Mouse (Mus musculus): ENCODE measurements around the gene Dbndd2. TPM values are rescaled to one million over a fixed set of nuclear protein-coding genes. Genes with fewer than 3 reads are reported as not detected.
A peak's percentile ranks its signal among the peaks of the same experiment; 100 is the strongest.

The Dbndd2 gene
- total RNA-seq, 2 experiments from 2014 or later, result 22.8 to 24.5 TPM

- peak; percentile 58 for DNase-seq (ENCODE audit: low spot score)
These were observed 45.3 kb downstream of the Dbndd2 start for GRCm38 (mm10) chr2:164531169-164531568.

GRCm38 (mm10) chr2:164534315-164534714 lies 48.4 kb downstream of the Dbndd2 start:
- no peak for DNase-seq (ENCODE audit: low spot score)

- no peak for DNase-seq (ENCODE audit: low spot score)
These were observed 51.1 kb downstream of the Dbndd2 start for GRCm38 (mm10) chr2:164537003-164537402.

GRCm38 (mm10) chr2:164540652-164541427 lies 54.9 kb downstream of the Dbndd2 start:
- no peak for DNase-seq (ENCODE audit: low spot score)

GRCm38 (mm10) chr2:164542132-164542531 lies 56.2 kb downstream of the Dbndd2 start:
- no peak for DNase-seq (ENCODE audit: low spot score)

- no peak for DNase-seq (ENCODE audit: low spot score)
These were observed 56.7 kb downstream of the Dbndd2 start for GRCm38 (mm10) chr2:164542598-164542997.

Other genes with a start within 250 kb of the Dbndd2 start
- not detected for gene Svs2, start 247.6 kb upstream of the Dbndd2 start, total RNA-seq (2021)
- gene Svs3b, start 229.5 kb upstream of the Dbndd2 start, total RNA-seq (2021), result not detected
- not detected for gene Svs4, start 207.6 kb upstream of the Dbndd2 start, total RNA-seq (2021)
- not detected for gene Svs3a, start 196.8 kb upstream of the Dbndd2 start, total RNA-seq (2021)
- not detected for gene Svs6, start 169.4 kb upstream of the Dbndd2 start, total RNA-seq (2021)
- gene Svs5, start 153.4 kb upstream of the Dbndd2 start, total RNA-seq (2021), result not detected
- under 1 TPM in 1 of 2 experiments, not detected in 1; 0.73 TPM for gene Slpi, start 97.0 kb upstream of the Dbndd2 start, total RNA-seq (2021)
- not detected for gene Rbpjl, start 83.0 kb upstream of the Dbndd2 start, total RNA-seq (2021)
- gene Matn4, start 80.9 kb upstream of the Dbndd2 start, total RNA-seq (2021), result under 1 TPM; 0.59 to 0.78 TPM
- 10 to 100 TPM; 62.6 to 77.3 TPM for gene Sdc4, start 42.2 kb upstream of the Dbndd2 start, total RNA-seq (2021)
- 10 to 100 TPM; 26.0 to 26.2 TPM for gene Sys1, start 29.1 kb upstream of the Dbndd2 start, total RNA-seq (2021)
- 1 to 10 TPM; 3.8 to 6.5 TPM for gene Gm20458, start 25.1 kb upstream of the Dbndd2 start, total RNA-seq (2021)
- not detected for gene Trp53tg5, start 12.4 kb upstream of the Dbndd2 start, total RNA-seq (2021)
- gene Pigt, start 11.4 kb downstream of the Dbndd2 start, total RNA-seq (2021), result 10 to 100 TPM; 31.4 to 32.6 TPM
- gene Wfdc2, start 76.3 kb downstream of the Dbndd2 start, total RNA-seq (2021), result not detected
- not detected for gene Spint3, start 87.4 kb downstream of the Dbndd2 start, total RNA-seq (2021)
- gene Wfdc6a, start 99.3 kb downstream of the Dbndd2 start, total RNA-seq (2021), result not detected
- not detected for gene Eppin, start 107.5 kb downstream of the Dbndd2 start, total RNA-seq (2021)
- gene Wfdc6b, start 127.4 kb downstream of the Dbndd2 start, total RNA-seq (2021), result not detected
- not detected for gene Wfdc8, start 127.5 kb downstream of the Dbndd2 start, total RNA-seq (2021)
- gene Wfdc16, start 152.7 kb downstream of the Dbndd2 start, total RNA-seq (2021), result not detected
- gene Wfdc10, start 169.9 kb downstream of the Dbndd2 start, total RNA-seq (2021), result not detected
- not detected for gene Wfdc9, start 170.5 kb downstream of the Dbndd2 start, total RNA-seq (2021)
- gene Wfdc11, start 188.0 kb downstream of the Dbndd2 start, total RNA-seq (2021), result not detected
- not detected for gene Wfdc13, start 199.0 kb downstream of the Dbndd2 start, total RNA-seq (2021)
- gene Spint4, start 212.4 kb downstream of the Dbndd2 start, total RNA-seq (2021), result not detected
- not detected for gene Spint5, start 229.2 kb downstream of the Dbndd2 start, total RNA-seq (2021)